Mouse (Mus musculus) neural tube, embryonic 13.5 days (tissue): Measurements from ENCODE around the gene Celsr2. TPM values are rescaled to one million over a fixed set of nuclear protein-coding genes. Genes with fewer than 3 reads are reported as not detected.

ENCODE experiments used
- ATAC-seq: fragments of 200-750 bp; cut with Nextera tagmentation; 2 replicates; pipeline ENCODE4 v1.8.0; 2017; ENCODE audit warnings: low read depth, mild to moderate bottlenecking, moderate TSS enrichment, moderate library complexity
- H3K27ac ChIP-seq: fragments of 300-500 bp; sonication (generic); replicated peaks from 2 replicates; pipeline ENCODE4 v1.5.1; 2015; ENCODE audit warnings: moderate library complexity, mild to moderate bottlenecking, inconsistent platforms
- H3K27me3 ChIP-seq: fragments of 300-500 bp; sonication (generic); 2 replicates; pipeline ENCODE4 v1.6.1; 2015; ENCODE audit warnings: mild to moderate bottlenecking, inconsistent platforms
- H3K36me3 ChIP-seq: fragments of 300-500 bp; sonication (generic); 2 replicates; pipeline ENCODE4 v1.6.1; 2015; ENCODE audit warnings: mild to moderate bottlenecking, inconsistent platforms
- H3K4me1 ChIP-seq: fragments of 300-500 bp; sonication (generic); replicated peaks from 2 replicates; pipeline ENCODE4 v1.6.1; 2015; ENCODE audit warnings: inconsistent platforms
- H3K4me2 ChIP-seq: fragments of 300-500 bp; sonication (generic); 2 replicates; pipeline ENCODE4 v1.6.1; 2015; ENCODE audit warnings: inconsistent platforms, mild to moderate bottlenecking, moderate library complexity
- H3K4me3 ChIP-seq: fragments of 300-500 bp; sonication (generic); 2 replicates; pipeline ENCODE4 v1.5.1; 2015; ENCODE audit warnings: mild to moderate bottlenecking, inconsistent platforms
- H3K9ac ChIP-seq: fragments of 300-500 bp; sonication (generic); 2 replicates; pipeline ENCODE4 v1.6.1; 2015; ENCODE audit warnings: moderate library complexity, mild to moderate bottlenecking, inconsistent platforms
- H3K9me3 ChIP-seq: fragments of 300-500 bp; sonication (generic); 2 replicates; pipeline ENCODE4 v1.6.1; 2016; ENCODE audit warnings: inconsistent platforms
- WGBS: fragments of 180-500 bp; shearing (Covaris S2); methylation state at CpG from one replicate; pipeline ENCODE4 v1.1.7; 2015; 5-methylcytosine and 5-hydroxymethylcytosine counted together
- polyA plus RNA-seq: library from polyadenylated mRNA; unstranded; fragments of >200 nt; fragmentation: Nextera tagmentation; extraction: Ambion mirVana; gene quantifications from 2 replicates; pipeline ENCODE4 v1.2.1, GENCODE M21; 2015

The Celsr2 gene
- 37.6 and 44.1 TPM in 2 replicates for polyA plus RNA-seq

DNA sequence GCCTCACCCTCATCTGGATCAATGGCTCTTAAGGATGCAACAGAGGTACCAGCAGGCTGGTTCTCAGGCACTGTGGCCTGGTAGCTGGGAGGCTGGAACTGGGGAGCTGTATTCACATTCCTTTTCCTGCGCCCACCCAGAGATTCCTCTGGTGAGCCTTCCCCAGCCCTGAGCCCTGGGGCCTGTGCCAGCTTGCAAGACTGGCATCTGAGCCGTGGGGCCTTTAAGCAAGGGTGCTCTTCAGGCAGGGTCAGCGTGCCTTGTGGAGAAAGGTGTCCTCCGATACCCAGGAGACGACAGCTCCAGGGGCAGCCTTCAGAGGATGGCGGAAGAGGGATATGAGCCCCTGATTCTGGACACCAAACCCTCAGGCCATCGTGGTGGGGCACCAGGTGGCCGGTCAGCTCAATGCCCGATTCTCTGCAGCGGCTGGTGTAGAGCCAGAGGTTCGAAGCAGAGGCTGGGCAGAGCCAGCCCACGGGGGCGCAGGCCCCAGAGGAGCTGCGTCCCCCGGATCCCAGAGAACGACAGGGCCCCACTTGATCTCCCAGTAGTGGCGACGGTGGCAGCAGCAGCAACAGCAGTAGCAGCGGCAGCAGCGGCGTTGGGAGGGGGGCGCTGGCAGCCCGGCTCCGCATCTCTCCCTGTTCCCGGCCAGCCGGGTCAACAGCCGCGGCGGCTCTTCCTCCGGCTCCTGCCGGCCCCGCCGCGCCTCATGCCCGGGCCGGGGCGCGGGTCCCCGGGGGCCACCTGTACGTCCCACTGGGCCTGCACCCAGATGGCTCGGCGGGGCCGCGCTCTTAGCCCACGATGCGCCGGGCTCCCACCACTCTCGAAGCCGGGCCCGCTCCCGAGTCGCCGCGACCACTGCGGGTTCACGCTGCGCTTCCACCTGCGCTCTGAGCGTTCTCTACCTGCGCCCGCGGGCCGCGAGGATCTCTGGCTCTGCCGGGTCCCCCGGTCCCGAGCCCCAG is at the start of gene Celsr2:
Celsr2 (minus strand) TSS at position 696 of the 974 bp plus-strand sequence.
- 4% methylated on average over 62 of the region's 67 CpGs for WGBS
- H3K27me3 ChIP-seq, result no peaks in the 10 kb centered on the region
- peak within 1 kb of the TSS; percentile 96 for H3K27ac ChIP-seq
- peak within 1 kb of the TSS; percentile 93 for H3K4me3 ChIP-seq
- H3K9ac ChIP-seq, result peak within 1 kb of the TSS; percentile 98
- H3K36me3 ChIP-seq, result peaks cover 28% of the 10 kb centered on the region
- H3K4me1 ChIP-seq, result peaks cover 53% of the 10 kb centered on the region
- H3K9me3 ChIP-seq, result no peaks in the 10 kb centered on the region
- peak within 1 kb of the TSS; percentile 93 for H3K4me2 ChIP-seq
- ATAC-seq, result peak; percentile 45

DNA sequence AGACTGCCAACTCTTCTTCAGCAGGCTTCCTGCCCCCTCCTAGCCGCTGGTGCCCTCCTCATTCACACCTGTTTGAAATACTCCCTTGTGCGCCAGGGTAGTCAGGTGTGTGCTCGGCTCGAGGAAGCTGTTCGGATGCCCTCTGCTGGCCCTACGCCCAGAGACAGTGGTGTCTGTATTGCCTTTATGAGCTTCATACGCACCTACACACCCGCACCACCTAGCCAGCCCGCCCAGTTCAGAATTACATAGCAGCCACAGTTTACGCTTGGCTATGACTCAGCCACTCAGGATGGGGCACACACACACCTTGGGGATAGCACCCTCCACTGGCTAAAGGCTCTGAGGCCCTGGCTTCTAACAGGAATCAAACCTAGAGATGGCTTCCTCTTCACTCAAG is 43.5 kb upstream of the Celsr2 start:
- H3K9ac ChIP-seq, result no peak overlapping the region
- H3K4me1 ChIP-seq, result no peaks in the 10 kb centered on the region
- H3K4me3 ChIP-seq, result no peak overlapping the region
- H3K36me3 ChIP-seq, result no peaks in the 10 kb centered on the region
- WGBS, result 49% methylated on average over 10 of the region's 10 CpGs
- ATAC-seq, result no peak
- H3K9me3 ChIP-seq, result no peaks in the 10 kb centered on the region
- H3K27me3 ChIP-seq, result no peaks in the 10 kb centered on the region
- no peak overlapping the region for H3K4me2 ChIP-seq
- no peak overlapping the region for H3K27ac ChIP-seq

DNA sequence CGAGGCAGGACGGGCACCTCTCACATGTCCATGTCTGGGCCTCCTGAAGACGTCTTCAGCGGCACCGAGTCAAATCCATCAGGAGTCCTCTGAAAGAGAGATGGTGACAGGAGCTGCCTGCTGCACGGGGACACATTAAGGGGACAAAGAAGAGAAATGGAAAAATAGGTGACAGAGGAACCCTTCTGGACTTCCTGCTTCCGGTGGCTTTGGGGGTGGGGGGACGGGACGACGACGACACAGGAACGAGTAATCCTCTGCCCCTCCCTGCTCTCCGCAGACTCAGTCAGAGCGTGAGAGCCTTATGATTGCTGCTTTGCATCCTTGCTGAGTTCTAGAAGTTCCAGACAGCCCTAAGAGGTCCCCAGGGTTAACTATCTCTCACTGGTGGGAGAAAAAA is 43.0 kb upstream of the Celsr2 start:
- no peaks in the 10 kb centered on the region for H3K4me1 ChIP-seq
- no peak overlapping the region for H3K27ac ChIP-seq
- no peak overlapping the region for H3K9ac ChIP-seq
- WGBS, result 63% methylated on average over 14 of the region's 14 CpGs
- H3K9me3 ChIP-seq, result no peaks in the 10 kb centered on the region
- H3K27me3 ChIP-seq, result no peaks in the 10 kb centered on the region
- no peak overlapping the region for H3K4me2 ChIP-seq
- no peaks in the 10 kb centered on the region for H3K36me3 ChIP-seq
- ATAC-seq, result no peak
- no peak overlapping the region for H3K4me3 ChIP-seq

DNA sequence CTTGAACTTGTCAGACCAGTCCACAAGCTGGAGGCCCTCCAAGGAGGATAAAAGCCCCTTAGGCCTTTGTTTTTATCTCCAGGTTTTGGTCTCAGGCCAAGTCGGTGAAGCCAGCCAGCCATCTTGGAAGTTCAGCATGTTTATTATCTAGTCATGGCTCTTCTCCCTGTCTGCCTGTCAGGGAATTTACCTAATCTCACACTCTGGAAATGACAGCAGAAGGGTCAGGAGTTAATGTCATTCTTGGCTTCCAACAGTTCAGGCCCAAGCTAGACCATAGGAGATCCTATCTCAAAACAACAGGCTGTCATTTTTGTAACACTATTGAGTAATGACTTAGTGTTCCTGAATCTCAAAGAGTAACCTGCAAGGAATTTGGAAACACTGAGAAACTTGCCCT is 38.8 kb upstream of the Celsr2 start:
- Histone ChIP-seq H3K9ac (no peak overlapping the region), H3K4me1 (no peaks in the 10 kb centered on the region), H3K4me2 (no peak overlapping the region), H3K27me3 (no peaks in the 10 kb centered on the region), H3K9me3 (no peaks in the 10 kb centered on the region), H3K27ac (no peak overlapping the region), H3K4me3 (no peak overlapping the region), H3K36me3 (no peaks in the 10 kb centered on the region)
- no peak for ATAC-seq
- 83% methylated on average over 1 of the region's 1 CpGs for WGBS

DNA sequence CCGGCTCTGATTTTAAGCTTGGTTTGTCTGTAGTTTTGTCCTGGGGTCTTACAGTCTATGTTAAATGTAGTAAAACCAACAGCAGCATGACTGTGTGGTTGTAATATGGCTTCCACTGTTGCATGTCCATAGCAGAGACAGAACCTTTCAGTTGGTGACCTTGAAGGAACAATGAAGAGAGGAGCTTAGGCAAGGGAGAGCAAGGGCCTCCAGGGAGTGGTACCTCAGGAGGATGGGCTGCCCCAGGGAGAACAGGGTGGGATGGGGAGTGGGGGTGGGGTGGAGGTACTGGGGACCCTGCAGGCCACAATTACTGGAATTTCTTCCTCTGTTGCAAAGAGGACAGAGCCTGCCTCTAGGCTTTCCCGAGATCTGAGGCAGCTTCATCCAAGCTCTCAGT is 36.6 kb upstream of the Celsr2 start:
- no peak for ATAC-seq
- Histone ChIP-seq H3K4me3 (no peak overlapping the region), H3K4me2 (no peak overlapping the region), H3K27me3 (no peaks in the 10 kb centered on the region), H3K9me3 (no peaks in the 10 kb centered on the region), H3K36me3 (no peaks in the 10 kb centered on the region), H3K9ac (no peak overlapping the region), H3K4me1 (no peaks in the 10 kb centered on the region), H3K27ac (no peak overlapping the region)
- WGBS, result 87% methylated on average over 2 of the region's 2 CpGs

DNA sequence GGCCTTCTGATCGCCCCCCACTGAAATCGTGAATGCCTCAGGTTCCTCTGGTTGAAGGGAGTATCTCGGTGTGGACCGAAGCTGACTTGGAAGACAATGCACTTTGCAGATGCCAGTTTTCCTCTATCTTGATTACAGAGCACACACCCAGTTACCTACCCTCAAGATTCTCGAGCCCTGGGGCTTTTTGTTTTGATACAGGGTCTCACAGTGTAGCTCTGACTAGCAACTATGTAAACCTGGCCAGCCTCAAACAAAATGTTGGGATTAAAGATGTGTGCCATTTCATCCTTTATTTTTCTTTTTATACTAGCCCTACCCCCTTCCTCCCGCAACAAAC is 30.0 kb upstream of the Celsr2 start:
- Histone ChIP-seq H3K4me2 (peak overlapping the region; percentile 96), H3K27me3 (no peaks in the 10 kb centered on the region), H3K4me3 (peak overlapping the region; percentile 84), H3K9ac (peak overlapping the region; percentile 90), H3K36me3 (peaks cover 9% of the 10 kb centered on the region; the same call in 1 of the 2 replicates), H3K27ac (peak overlapping the region; percentile 90), H3K9me3 (no peaks in the 10 kb centered on the region), H3K4me1 (peaks cover 50% of the 10 kb centered on the region)
- ATAC-seq, result no peak; the same call in 1 of the 2 replicates
- whole genome bisulfite sequencing, result 13% methylated on average over 6 of the region's 6 CpGs

DNA sequence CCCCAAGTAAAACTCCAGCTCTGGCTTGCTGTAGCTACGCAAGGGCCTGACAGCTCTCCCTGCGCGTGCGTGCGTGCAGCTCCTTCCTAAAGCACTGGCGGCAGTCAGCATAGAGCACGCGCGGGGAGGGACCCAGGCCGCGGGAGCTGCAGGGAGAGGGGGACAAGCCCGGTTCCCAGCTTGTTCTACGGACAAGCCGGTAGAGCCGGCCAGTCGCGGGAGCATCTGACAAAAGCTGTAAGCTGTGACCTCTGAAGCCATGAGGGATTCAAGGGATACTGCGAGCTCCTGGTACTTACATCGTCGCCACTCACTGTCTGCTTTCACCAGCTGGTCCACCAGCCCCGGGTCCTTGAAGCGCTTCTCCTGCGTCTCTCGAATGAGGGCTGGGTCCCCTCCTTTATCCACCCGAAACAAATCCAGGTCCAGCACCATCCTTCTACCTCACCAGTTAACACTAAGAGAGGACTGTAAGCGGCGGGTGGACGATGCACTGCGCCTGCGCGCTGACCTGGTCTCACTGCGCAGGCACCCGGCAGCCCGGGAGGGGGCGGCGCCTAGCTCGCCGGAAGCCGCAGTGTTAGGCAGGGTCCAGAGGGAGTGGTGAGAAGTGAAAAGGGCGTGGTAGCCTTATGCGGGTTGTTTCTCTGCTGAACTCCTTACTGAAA is 29.5 kb upstream of the Celsr2 start, which contains the start of gene Sars:
Sars (minus strand) TSS at position 512 of the 668 bp plus-strand sequence.
- Histone ChIP-seq H3K4me1 (peaks cover 51% of the 10 kb centered on the region), H3K9me3 (no peaks in the 10 kb centered on the region)
- under 1% methylated on average over 41 of the region's 41 CpGs for WGBS

DNA sequence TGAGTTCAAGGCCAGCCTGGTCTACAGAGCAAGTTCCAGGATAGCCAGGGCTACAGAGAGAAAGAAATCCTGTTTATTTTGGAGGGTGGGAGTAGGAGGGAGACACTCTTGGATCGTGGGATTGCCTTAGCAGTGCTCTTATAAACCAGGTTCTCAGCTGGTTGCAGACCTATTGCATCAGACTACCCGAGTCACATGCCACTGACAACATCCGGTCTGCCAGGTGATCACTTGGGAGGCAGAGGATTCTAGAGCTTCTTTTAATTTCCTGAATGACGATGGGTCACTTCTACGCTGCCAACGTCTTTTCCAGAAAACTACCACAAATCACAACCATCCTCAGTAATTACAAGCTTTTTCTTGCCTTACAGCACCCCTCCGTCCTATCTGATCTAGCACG is 28.7 kb upstream of the Celsr2 start:
- Histone ChIP-seq H3K9ac (peak overlapping the region; percentile 90), H3K27ac (peak overlapping the region; percentile 90), H3K9me3 (no peaks in the 10 kb centered on the region), H3K4me2 (peak overlapping the region; percentile 96), H3K4me1 (peaks cover 51% of the 10 kb centered on the region), H3K36me3 (peaks cover 11% of the 10 kb centered on the region; the same call in 1 of the 2 replicates), H3K27me3 (no peaks in the 10 kb centered on the region), H3K4me3 (peak overlapping the region; percentile 84)
- 28% methylated on average over 8 of the region's 8 CpGs for WGBS
- peak; percentile 27; the same call in 1 of the 2 replicates for ATAC-seq

More for the DNA sequence above, 29.5 kb upstream of the Celsr2 start, which contains the start of gene Sars:
- peak within 1 kb of the TSS; percentile 90 for H3K9ac ChIP-seq
- peak; percentile 97 for ATAC-seq
- H3K4me3 ChIP-seq, result peak within 1 kb of the TSS; percentile 84
- H3K27ac ChIP-seq, result peak within 1 kb of the TSS; percentile 90
- peaks cover 11% of the 10 kb centered on the region; the same call in 1 of the 2 replicates for H3K36me3 ChIP-seq
- H3K27me3 ChIP-seq, result no peaks in the 10 kb centered on the region
- peak within 1 kb of the TSS; percentile 96 for H3K4me2 ChIP-seq

DNA sequence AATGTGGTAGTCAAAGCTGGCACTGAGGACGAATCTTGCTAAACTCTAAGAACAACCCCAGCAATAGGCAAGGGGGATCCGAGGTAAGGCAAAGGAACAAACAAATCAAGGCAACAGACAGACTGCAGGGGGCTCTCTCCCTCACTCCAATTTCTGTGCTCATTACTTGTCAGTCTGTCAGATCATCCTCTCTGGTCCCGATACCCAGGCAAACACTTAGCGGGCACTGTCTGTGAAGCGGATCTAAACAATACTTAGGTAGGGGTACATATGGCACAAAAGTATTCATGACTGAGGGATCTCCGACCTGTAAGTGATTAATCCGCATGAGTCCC is 21.0 kb upstream of the Celsr2 start:
- Histone ChIP-seq H3K9me3 (no peaks in the 10 kb centered on the region), H3K4me2 (no peak overlapping the region), H3K4me1 (peaks cover 73% of the 10 kb centered on the region), H3K36me3 (peaks cover 53% of the 10 kb centered on the region), H3K27me3 (no peaks in the 10 kb centered on the region), H3K27ac (peak overlapping the region; percentile 94), H3K9ac (0 out of 2 replicates have a peak overlapping the region, but pooled peaks have one; percentile 43), H3K4me3 (no peak overlapping the region)
- 54% methylated on average over 7 of the region's 7 CpGs for WGBS
- no peak for ATAC-seq

DNA sequence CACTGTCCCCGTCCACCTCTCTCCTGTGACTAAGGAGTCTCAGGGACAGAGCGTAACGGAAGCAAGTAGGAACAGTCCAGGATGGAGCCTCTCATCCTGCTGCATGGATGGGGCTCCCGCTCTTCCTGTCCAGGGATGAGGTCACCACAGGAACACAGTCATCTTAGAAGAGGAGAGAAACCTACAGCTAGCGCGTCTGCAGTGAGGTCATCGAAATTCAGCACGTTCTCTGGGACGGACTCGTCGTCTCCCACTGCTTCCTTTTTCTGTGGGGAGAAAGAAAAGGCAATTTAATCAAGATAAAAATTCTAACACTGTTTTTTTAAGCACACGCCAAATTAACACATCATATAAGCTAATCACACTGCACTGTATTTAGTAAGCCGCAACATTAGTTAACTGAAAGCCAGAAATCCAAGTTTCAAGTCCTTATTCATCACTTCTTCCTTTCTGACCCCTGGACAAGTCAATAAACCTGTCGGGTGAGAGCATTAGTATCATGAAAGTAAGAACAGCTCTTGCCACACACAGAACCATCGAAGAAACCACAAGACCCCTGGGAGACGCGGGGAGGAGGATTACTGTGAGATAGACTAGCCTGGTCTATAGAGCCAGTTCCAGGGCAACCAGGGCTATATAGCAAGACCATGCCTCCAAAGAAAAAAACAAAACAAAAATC is 20.5 kb upstream of the Celsr2 start:
- H3K9ac ChIP-seq, result peak overlapping the region; percentile 43; the same call in 1 of the 2 replicates
- WGBS, result 66% methylated on average over 17 of the region's 17 CpGs

DNA sequence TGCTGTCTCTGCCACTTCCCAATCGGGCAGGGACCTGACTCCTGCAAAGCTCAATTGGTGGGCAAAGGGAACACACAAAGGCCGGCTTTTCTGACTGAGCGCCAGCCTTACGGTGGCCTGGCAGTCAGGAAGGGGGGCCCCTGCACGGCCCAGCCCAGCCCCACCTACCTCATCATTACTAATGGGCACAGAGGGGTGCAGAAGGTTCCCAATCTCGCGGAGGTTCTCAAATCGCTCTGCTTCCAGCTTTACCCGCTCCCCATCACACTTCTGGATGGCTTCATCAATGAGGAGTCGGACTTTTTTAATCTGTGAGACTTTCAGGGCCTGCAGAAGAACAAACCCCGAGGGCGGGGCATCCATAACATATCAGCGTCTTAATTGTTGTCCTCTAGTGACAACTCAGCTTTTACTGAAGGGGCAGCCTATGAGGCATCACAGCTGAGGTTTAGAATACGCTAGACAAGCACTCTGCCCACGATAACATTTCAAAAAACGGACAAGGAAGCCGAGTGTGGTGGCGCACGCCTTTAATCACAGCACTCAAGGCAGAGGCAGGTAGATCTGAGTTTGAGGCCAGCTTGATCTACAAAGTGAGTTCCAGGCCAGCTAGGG is 18.6 kb upstream of the Celsr2 start:
- peak overlapping the region; percentile 94 for H3K27ac ChIP-seq
- H3K4me2 ChIP-seq, result peak overlapping the region; percentile 11; the same call in 1 of the 2 replicates
- no peaks in the 10 kb centered on the region for H3K27me3 ChIP-seq
- peaks cover 67% of the 10 kb centered on the region for H3K4me1 ChIP-seq
- H3K9me3 ChIP-seq, result no peaks in the 10 kb centered on the region
- ATAC-seq, result peak; percentile 88
- H3K36me3 ChIP-seq, result peaks cover 69% of the 10 kb centered on the region
- 14% methylated on average over 19 of the region's 19 CpGs for WGBS
- no peak overlapping the region for H3K4me3 ChIP-seq
- H3K9ac ChIP-seq, result peak overlapping the region; percentile 43

More for the DNA sequence above, 20.5 kb upstream of the Celsr2 start:
- no peaks in the 10 kb centered on the region for H3K27me3 ChIP-seq
- H3K4me3 ChIP-seq, result no peak overlapping the region
- peaks cover 71% of the 10 kb centered on the region for H3K4me1 ChIP-seq
- no peak for ATAC-seq
- peaks cover 56% of the 10 kb centered on the region for H3K36me3 ChIP-seq
- H3K27ac ChIP-seq, result peak overlapping the region; percentile 94
- no peak overlapping the region for H3K4me2 ChIP-seq
- H3K9me3 ChIP-seq, result no peaks in the 10 kb centered on the region
